Mouse (Mus musculus): ENCODE results near the gene Prdm1.

The Prdm1 gene

DNA sequence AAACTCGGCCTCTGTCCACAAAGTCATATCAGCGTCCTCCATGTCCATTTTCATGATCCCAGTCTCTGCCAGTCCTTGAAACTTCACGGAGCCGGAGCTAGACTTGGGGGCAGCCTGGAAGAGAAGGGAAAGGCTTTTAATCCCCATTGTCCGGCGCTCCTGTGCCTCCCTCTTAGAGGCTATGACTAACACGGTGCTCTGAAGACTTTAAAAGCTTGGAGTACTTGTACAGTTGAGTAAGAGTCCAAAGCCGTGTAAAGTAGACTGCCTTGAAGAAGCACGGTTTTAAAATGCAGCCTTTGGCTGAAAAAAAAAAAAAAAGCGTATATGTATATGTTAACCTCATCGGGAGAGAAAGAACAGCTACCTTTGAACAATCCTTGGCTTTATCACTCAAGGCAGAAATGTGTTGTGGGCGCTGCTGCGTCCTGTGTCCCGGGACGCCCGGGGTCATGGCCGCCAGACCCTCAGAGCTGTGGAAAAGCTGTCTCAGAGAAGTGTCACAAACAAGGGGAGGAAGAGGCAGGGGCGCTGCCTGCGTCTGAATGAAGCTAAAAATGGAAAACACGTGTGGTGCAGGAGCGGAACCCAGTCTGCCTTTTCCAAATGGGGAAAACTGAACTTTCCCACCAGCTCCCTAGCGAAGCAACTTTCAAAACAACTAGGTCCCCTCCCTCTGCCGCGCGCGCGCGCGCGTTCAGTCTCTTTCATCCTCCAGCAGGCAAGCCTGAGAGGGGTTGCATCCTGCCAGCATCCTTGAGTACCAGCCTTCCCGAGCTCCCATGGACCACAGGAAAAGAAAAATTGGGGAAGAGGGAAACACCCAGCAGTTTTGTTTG lies 71.3 kb downstream of the Prdm1 start:
- no peak for DNase-seq (ENCODE audit: low read depth)

DNA sequence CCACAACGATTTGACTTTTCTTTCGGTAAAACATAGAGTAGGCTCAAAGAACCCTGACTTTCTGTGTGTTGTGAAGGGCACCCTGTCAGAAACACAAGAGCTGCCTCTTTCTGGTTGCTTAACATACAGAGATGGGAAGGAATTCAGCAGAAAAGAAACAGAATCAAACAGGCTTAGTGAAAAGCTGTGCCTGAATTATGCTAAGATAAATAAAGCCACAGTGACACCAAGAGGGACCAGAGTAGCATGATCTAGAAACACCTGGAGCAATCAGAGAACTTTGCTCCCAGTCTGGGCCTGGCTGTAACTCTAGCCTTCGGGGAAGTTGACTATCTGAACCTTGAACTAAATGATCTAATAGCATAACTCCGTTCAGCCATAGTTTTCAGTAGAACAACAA lies 73.5 kb downstream of the Prdm1 start:
- peak; percentile 38 for DNase-seq (ENCODE audit: low read depth)

DNA sequence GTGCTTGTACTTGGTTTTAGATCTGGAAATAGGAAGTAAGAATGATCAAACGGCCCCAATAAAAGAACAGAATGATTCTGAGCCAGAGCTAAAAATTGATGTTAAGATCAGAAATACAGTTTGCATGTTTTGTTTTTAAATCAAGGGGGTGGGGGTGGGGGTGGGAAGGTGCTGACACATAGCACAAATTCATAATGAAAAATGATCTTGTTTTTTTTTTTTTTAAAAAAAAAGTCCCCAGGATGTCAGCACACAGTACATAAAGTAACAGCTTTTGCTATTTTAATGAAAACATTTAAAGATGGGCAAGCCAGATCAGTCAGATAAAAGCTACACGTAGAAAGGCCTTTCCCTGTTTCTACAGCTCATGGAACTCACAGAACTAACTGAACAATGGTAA lies 74.2 kb downstream of the Prdm1 start:
- no peak for DNase-seq (ENCODE audit: low read depth)

DNA sequence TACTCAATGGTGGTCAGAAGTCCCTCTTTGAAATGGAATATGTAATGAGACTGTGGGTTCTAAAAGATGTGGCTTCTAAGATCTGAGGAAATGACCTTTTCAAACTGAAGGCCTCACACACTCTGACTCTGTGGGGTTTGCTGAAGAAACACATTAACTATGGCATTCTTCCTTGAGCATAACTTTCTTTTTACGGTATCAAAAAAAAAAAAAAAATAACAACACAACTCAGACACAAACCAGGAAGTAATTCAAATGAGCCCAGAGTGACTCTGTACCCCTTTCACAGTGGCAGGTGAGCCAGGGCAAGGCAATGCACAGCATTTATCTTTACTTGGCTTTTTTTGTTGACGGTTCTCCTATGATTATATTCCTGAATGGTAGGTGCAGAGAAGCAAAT lies 77.5 kb downstream of the Prdm1 start:
- no peak for DNase-seq (ENCODE audit: low read depth)

DNA sequence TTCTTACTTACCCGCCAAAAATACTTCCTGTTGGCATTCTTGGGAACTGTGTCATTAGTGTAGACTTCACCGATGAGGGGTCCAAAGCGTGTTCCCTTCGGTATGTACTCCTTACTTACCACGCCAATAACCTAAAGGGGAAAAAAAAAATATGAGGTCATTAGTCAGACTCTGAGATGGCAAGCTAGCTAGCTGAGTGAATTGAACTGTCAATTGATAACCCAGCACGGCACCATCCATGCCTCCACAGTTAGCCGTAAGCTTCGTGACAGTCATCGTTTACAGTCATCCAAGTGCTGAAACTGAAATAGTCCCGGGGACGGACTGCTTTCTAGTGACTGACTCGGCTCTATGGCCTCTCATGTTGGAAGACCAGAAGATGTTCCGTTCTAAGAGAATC lies 78.2 kb downstream of the Prdm1 start:
- no peak for DNase-seq (ENCODE audit: low read depth)

DNA sequence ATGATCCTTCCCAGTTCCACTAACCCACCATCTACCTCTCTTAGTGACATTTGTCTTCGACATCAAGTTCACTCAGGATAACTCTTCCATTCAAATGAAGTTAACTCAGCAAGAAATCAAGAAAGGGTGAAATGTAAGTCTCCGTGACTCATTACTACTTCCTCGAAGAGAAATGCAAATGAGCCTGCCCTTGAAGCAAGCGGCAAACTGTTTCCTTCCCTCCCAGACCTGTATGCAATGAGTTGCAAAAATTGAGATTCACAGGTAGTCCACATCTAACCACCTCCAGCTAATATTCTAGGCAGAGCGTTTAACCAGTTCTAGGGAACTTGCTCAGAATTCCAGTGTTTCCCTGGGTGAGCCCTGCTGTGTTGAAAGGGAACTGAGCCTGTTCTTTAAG lies 78.6 kb downstream of the Prdm1 start:
- peak; percentile 63 for DNase-seq (ENCODE audit: low read depth)

DNA sequence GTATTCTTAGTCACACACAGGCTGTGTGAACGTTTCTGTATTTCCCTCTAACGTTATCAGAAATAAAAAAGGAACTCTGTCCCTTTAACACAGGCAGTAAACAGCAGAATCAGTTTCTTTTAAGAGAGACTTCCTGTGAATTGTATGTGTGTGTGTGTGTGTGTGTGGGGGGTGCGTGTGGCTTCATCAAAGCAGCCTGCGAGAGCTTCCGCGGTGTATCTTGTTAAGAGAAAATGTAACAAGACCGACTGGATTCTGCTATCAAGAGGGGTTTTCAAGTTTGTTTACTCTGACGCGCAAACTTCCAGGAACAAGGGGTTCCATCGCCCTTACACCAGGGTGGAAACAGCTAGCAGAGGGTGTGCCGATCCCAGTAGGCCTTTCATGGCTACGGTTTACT lies 80.1 kb downstream of the Prdm1 start:
- peak; percentile 90 for DNase-seq (ENCODE audit: low read depth)

DNA sequence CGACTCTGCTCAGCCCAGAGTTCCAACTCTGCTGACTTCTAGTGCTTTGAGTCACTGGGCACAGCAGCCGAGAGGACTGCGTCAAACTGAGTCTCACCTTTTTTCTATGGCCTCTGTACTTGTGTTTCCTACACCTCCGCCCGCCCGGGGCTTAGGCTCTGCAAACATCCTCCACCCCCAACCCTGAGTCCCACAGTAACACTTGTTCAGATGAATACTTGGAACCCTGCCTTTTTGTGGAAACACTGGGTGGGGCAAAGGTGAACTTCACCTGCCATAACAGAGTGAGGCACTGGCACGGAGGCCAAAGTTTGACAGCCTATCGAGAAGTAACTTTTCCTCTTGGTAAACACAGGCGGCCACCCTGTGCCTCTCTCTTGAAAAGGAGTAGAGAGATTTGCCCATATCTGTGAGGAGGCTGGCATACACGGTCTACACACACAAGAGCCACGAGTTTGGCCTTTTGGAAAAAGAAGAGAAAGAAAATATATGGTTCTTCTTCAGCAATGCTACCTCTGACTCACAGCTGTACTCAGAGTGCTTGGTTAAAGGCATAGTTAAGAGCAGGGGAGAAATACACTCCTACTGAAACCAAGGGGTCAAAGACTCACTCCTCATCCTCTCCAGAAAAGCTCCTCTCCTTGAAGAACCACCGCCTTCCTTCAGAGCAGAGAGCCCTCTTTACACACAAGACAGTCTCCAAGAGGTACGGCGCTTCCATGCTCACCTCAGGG lies 80.7 kb downstream of the Prdm1 start:
- peak; percentile 68 for DNase-seq (ENCODE audit: low read depth)

DNA sequence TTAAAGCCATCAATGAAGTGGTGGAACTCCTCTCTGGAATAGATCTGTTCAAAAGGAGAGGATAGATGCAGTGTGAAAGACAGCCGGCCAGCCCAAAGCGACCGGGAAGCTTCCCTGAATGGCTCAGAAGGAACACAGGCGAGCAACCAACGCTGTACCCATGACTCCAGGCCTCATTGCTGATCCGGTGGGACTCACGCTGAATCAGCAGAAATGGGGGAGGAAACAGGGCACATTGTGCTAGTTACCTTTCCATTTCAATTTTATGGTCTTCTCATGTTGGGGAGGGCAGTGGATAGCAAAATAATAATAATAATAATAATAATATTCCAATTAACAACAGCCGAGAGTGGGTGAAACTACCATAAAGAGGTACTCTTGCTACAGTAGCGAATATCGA lies 81.3 kb downstream of the Prdm1 start:
- no peak for DNase-seq (ENCODE audit: low read depth)

DNA sequence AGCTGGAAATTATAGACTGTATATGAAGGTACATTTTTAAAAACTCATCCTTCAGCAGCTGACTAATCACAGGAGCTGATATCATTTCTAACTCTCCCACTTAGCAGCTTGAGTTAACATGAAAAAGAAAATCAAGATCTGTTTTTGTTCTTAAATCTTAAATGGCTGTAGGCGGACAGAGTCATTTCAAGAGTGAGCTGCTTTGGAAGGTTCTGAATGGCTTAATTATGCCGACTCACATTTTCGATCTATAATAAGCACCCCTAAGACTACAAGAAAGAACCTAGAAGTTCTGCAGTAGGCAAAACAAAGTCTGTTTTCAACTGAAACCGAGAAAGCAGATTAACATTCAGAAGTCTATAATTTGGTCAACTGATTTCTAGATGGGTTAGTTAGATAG lies 83.9 kb downstream of the Prdm1 start:
- DNase-seq (ENCODE audit: low read depth) = no peak

DNA sequence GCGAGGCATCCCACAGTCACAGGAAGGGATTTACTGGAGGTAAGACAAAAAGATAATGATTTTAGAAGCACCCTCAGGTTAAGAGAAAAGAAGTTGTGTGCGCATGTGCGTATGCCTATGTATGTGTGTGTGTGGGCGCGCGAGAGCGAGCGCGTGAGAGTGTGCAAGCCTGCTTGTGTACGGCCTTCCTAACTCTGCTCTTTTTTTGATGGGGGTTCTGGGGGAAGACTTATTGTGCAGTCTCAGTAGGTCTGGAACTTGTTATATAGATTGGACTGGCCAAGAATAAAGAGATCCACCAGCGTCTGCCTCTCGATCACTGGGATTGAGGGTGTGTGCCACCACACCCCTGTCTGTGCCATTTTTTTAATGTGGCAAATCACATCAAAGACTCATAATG lies 84.6 kb downstream of the Prdm1 start:
- peak; percentile 73 for DNase-seq (ENCODE audit: low read depth)

DNA sequence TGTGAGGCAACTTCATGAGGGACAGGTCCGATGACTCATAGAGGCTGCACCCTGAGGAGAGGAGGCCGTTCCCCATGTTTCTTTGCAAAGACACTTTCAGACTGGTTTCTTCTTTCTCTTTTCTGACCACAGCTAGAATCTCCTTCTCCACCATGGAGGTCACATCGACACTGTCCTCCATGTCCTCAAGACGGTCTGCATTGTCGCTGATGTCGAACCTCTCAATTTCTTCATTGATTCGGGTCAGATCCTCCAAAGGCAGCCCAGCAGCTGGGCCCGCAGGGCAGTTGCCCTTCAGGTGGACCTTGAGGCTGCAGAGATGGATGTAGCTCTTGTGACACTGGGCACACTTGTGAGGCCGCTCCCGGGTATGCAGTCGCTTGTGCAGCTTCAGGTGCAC lies 88.6 kb downstream of the Prdm1 start:
- no peak for DNase-seq (ENCODE audit: low read depth)

DNA sequence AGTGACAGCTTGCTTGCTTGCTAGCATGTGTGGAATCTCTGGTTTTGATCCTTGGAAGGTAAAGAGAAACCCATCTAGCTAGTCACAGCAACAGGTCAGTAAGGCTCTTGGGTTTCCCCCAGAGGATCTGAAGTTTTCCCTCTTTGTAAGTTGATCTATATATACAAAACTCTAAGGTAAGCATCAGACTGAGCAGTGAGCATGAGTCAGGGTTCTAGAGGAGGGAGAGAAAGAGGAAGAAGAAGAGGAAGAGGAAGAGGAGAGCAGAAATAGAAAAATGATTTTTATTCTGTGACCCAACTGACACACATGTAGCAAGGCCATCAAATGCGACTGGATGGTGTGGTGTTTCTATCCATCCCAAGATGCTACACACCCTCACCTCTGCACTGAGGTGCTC lies 90.7 kb downstream of the Prdm1 start:
- no peak for DNase-seq (ENCODE audit: low read depth)

DNA sequence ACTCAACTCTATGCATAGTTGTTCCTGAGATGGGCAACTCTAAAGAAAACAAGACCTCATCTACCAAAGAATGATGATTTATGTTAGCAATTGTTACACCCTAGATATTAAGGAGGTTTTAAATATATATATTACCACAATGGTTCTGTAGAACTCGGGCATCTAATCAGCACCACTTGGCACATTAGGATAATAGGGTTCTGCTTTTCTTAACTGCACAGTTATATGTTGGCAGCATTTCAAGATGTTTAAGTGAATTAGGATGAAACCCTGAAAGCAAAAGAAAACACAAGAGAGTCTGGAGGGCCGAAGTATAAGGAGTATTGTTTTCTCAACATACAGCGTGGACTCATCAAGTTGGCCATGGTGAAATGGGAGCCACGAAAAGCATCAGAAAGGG lies 92.3 kb downstream of the Prdm1 start:
- DNase-seq (ENCODE audit: low read depth) = no peak

DNA sequence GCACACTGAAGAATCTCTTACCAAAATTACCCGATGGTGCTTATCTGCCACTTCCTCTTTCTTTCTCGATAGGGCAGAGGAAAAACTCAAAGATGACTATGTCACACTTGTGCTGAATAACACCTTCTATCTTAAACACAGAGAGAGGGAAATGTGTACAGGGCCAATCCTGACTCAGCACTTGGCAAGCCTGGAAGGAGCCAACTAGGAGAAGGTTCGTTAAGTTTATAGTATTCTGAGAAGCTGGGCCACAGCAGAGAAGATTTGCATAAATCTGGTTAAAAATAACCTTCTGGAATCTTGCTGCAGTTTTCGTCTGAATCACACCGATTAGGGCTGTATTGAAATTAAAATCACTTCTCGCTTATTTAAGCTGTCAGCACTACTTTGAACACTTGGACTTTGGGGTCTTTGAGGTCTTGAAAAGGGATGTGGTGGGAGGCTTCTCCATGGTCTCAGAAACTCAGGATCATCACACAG lies 93.6 kb downstream of the Prdm1 start:
- no peak for DNase-seq (ENCODE audit: low read depth)

DNA sequence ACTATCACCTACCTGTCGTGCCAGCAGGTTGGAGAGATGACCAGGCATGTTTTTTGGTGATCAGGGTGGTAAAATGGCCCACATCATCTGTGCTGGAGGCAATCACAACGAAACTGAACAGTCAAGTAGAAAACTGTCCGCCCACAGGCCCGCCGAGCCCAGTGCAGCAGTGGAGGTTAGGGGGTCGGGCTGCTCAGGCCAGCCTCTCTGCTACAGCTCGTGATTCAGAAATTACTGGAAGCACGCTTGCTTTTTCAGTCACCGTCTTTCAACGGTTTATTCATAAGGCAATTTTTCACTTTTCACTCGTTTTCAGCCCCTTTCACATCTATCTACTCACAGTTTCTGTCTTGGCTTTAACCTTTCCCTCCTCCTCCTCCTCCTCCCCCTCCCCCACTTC lies 96.1 kb downstream of the Prdm1 start:
- DNase-seq (ENCODE audit: low read depth) = no peak

DNA sequence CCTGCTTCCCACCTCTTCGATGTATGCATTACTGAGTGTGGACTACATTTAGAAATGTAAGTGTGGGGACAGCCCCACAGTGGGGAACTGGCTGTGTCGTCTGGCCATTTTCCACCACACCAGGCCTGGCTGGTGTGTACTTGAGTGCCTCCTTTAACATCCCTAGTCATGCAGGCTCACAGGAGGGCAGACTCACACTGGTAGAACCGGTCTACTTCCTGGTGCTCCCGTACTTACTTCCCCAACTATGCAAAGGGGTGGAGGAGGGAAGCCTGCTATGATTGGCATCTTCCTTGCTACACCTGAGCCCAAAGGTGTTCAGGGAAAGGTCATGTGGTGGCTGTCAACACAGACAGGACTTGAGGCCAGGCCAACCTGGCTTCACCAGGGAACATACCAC lies 96.6 kb downstream of the Prdm1 start:
- DNase-seq (ENCODE audit: low read depth) = no peak

DNA sequence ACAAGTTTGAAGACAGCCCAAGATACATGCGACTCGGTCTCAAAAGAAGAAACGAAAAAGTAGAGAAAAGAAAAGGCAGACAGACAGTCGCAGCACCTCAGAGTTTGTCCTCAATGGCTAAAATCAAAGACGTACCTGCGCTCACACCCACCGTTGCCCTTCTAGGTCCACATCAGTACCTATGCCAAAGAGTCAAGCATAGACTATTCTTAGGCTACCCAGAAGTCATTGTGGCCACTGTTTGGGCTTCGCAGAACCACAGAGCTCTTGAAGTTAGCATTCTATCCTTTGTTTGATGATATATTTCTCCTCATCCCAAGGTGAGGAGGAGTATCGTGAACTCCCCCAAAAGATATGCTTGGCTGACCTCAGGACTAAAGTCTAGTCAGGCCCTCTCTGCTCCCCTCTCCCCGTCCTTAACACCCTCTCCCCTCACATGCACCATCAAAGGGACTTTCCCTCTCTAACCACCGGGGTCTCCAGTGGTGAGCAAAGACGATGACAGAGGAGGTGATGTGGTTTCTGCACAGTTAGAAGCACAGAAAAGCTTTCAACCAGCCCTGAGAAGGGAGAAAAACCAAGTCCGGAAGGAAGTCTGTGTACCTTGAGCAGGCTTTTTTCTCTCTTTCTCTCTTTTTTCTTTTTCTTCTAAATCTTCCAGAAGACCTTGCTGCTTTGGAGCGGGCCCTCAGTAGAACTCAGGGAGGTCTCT lies 99.0 kb downstream of the Prdm1 start:
- peak; percentile 72 for DNase-seq (ENCODE audit: low read depth)

DNA sequence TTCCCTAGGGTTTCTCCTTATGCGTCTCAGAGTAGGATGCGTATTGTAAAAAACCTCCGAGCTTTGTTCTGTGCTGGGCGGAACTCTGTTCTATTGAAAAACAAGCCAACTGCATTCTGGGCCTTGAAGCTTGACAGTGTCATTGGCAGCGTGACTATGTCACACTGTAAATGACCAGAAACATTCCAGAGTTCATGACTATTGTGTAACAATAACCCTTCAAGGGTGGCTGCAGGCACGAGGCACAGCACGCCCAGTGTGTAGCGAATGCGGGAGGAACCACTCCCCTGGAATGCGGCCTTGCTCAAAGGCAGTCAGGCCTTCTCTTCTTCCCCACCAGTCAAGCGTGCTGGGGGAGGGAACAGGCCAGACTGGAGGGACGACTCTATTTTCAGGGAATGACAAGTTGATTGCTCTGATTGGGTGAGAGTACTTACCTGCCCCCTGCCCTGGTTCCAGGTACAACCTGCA lies 100.4 kb downstream of the Prdm1 start:
- DNase-seq (ENCODE audit: low read depth) = no peak

DNA sequence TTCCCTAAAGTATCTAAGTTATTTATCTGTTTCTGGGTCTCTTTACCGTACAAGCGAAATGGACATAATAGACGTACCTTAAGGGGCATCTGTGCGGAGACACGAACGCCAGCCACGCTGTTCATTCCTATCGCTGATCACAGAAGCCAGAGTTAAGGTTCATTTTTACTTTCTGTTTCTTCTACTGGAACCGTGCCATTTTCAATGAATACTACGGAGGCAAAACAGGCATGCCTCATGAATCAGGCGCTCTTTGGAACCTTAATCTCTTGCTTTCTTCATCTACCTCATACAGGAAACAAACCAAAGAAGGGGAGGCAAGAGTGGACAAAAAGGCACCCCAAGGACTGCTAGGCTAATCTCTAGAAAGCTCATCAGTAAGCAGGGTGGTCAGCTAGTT lies 100.9 kb downstream of the Prdm1 start:
- DNase-seq (ENCODE audit: low read depth) = peak; percentile 53

DNA sequence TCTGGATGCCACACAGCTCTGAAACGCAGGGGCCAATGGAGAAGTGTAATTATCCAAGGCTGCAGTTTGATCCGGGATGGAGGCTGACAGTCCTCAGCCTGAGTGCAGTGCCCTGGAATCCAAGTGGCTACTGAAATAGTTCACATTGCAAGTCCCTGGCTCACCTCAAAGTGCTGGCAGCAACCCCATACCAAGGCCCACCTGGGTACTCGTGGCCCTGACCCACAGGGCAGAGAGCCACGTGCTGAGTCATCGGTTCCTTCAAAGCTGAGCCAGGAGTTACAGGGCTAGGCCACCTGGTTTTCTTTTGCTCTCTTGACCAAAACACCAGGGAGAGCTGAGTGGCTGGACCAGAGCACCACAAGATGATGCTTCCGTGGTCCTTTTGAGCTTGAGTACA lies 103.3 kb downstream of the Prdm1 start:
- no peak for DNase-seq (ENCODE audit: low read depth)

DNA sequence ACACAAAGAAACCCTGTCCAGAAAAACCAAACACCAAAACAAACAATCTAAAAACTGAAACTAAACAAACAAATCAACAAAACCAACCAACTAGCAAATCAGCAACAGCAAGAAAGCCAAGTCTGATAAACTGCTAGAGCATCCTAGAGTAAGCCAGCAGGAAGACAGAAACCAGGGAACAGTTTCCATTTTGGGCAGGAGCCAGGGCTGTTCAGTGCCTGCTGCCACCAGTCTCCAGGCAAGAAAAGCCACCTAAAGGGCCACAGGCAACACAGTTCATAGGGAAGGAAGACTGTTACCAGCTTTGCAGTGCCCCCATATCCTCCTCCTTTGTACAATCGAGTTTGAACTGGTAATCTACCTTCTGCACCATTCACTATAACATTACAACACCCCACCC lies 106.4 kb downstream of the Prdm1 start:
- DNase-seq (ENCODE audit: low read depth) = no peak

DNA sequence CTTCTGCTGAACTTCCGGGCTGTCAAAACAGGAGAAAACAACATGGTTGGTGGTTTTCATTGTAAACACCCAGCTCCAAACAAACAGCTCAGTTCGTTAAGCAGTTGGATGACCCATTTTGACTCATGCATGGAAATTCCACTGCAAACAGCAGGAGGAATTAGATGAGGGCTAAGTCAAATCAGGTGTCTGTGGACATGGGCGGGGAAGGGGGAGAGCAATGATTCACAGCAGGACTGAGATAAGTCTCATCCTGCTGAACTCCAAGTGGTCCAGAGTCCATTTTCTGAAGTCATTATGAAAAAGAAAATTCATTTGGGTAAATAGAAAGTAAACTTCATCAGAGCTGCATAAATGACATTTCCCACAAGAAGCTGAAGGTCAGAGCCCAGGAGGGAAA lies 108.1 kb downstream of the Prdm1 start:
- DNase-seq (ENCODE audit: low read depth) = no peak

Measured in naive thymus-derived CD4-positive, alpha-beta T cell, adult 2 months (primary cell).